Mouse (Mus musculus): ENCODE data around the gene Vps33a.

GRCm38 (mm10) chr5:123499717-123500116 lies 73.1 kb downstream of the Vps33a start:
- no peak for TF ChIP-seq POLR2A (IDR thresholded peaks at IDR 0.05; ENCODE audit: low read depth, low read length)
- no peak for TF ChIP-seq CTCF (IDR thresholded peaks at IDR 0.05; ENCODE audit: extremely low read depth, insufficient read length, insufficient replicate concordance, low read depth, low read length)

Data from small intestine, adult 2 months (tissue).